Mouse (Mus musculus) testis, postnatal 14 days (tissue): ENCODE results near the gene Aig1.

ENCODE experiments used
- DNase-seq: peaks from one replicate; pipeline ENCODE4 v3.0.0; 2021; ENCODE audit warnings: low spot score

The Aig1 gene

GRCm38 (mm10) chr10:13849205-13849604 lies 19.6 kb downstream of the Aig1 start:
- no peak for DNase-seq

- no peak for DNase-seq
These were observed 23.9 kb downstream of the Aig1 start for GRCm38 (mm10) chr10:13844864-13845263.

GRCm38 (mm10) chr10:13843746-13844145 lies 25.0 kb downstream of the Aig1 start:
- DNase-seq = no peak

- DNase-seq = no peak
These were observed 25.9 kb downstream of the Aig1 start for GRCm38 (mm10) chr10:13842855-13843254.

- DNase-seq = no peak
These were observed 30.2 kb downstream of the Aig1 start for GRCm38 (mm10) chr10:13838511-13839126.

GRCm38 (mm10) chr10:13837709-13838456 lies 30.9 kb downstream of the Aig1 start:
- no peak for DNase-seq

GRCm38 (mm10) chr10:13836956-13837355 lies 31.8 kb downstream of the Aig1 start:
- no peak for DNase-seq

- no peak for DNase-seq
These were observed 32.9 kb downstream of the Aig1 start for GRCm38 (mm10) chr10:13835737-13836475.

- DNase-seq = no peak
These were observed 34.7 kb downstream of the Aig1 start for GRCm38 (mm10) chr10:13834056-13834455.

GRCm38 (mm10) chr10:13833066-13833566 lies 35.7 kb downstream of the Aig1 start:
- DNase-seq = no peak

- DNase-seq = no peak
These were observed 36.2 kb downstream of the Aig1 start for GRCm38 (mm10) chr10:13832546-13833033.

GRCm38 (mm10) chr10:13827150-13827549 lies 41.6 kb downstream of the Aig1 start:
- DNase-seq = no peak

- no peak for DNase-seq
These were observed 55.2 kb downstream of the Aig1 start for GRCm38 (mm10) chr10:13813591-13813990.

- DNase-seq = no peak
These were observed 60.5 kb downstream of the Aig1 start for GRCm38 (mm10) chr10:13808291-13808690.

GRCm38 (mm10) chr10:13806806-13807205 lies 62.0 kb downstream of the Aig1 start:
- DNase-seq = no peak

- DNase-seq = no peak
These were observed 67.5 kb downstream of the Aig1 start for GRCm38 (mm10) chr10:13801296-13801695.

GRCm38 (mm10) chr10:13793458-13793857 lies 75.3 kb downstream of the Aig1 start:
- no peak for DNase-seq

- no peak for DNase-seq
These were observed 76.0 kb downstream of the Aig1 start for GRCm38 (mm10) chr10:13792788-13793187.

GRCm38 (mm10) chr10:13789604-13790003 lies 79.2 kb downstream of the Aig1 start:
- DNase-seq = no peak

GRCm38 (mm10) chr10:13788057-13788456 lies 80.7 kb downstream of the Aig1 start:
- no peak for DNase-seq

- DNase-seq = no peak
These were observed 86.0 kb downstream of the Aig1 start for GRCm38 (mm10) chr10:13782774-13783173.

- DNase-seq = no peak
These were observed 86.5 kb downstream of the Aig1 start for GRCm38 (mm10) chr10:13782235-13782757.
